Mouse (Mus musculus): ENCODE measurements around the gene Nsl1. TPM values are rescaled to one million over a fixed set of nuclear protein-coding genes. Genes with fewer than 3 reads are reported as not detected.

Gene Nsl1
- total RNA-seq, 2 experiments from 2014 or later, result 1.2 to 2.6 TPM

Other genes starting within 250 kb of the Nsl1 start
- gene Rps6kc1, start 151.2 kb upstream of the Nsl1 start, total RNA-seq (2021), result 10 to 100 TPM; 20.4 to 23.7 TPM
- 10 to 100 TPM; 25.8 to 26.3 TPM for gene Angel2, start 137.9 kb upstream of the Nsl1 start, total RNA-seq (2021)
- gene Vash2, start 83.7 kb upstream of the Nsl1 start, total RNA-seq (2021), result 10 to 100 TPM; 12.3 to 14.6 TPM
- 10 to 100 TPM; 10.9 to 11.7 TPM for gene Flvcr1, start 36.9 kb upstream of the Nsl1 start, total RNA-seq (2021)
- not detected for gene Spata45, start 26.4 kb upstream of the Nsl1 start, total RNA-seq (2021)
- gene Tatdn3, start 80 bp upstream of the Nsl1 start, total RNA-seq (2021), result 10 to 100 TPM; 14.9 to 19.7 TPM
- gene Batf3, start 34.8 kb downstream of the Nsl1 start, total RNA-seq (2021), result under 1 TPM; 0.52 to 0.56 TPM
- gene Fam71a, start 101.8 kb downstream of the Nsl1 start, total RNA-seq (2021), result not detected
- 10 to 100 TPM in 1 of 2 experiments, 1 to 10 TPM in 1; 5.0 to 13.4 TPM for gene Atf3, start 155.0 kb downstream of the Nsl1 start, total RNA-seq (2021)

All from gastrocnemius, postnatal 10 days (tissue).